Mouse (Mus musculus): Measurements from ENCODE around the gene Zfp322a. TPM values are rescaled to one million over a fixed set of nuclear protein-coding genes. Genes with fewer than 3 reads are reported as not detected.
"Not testable (repeated sequence)": the region's sequence is repeated elsewhere in the genome, so short reads cannot be mapped to it uniquely, and the experiment has no call there.

Zfp322a gene
- total RNA-seq, 1 experiment from 2014 or later: 30.1 TPM

GRCm38 (mm10) chr13:23317305-23317889 lies 51.6 kb downstream of the Zfp322a start:
- DNase-seq: no peak

- no peak for DNase-seq
These were observed 55.9 kb downstream of the Zfp322a start for GRCm38 (mm10) chr13:23312909-23313669.

GRCm38 (mm10) chr13:23310036-23310435 lies 59.0 kb downstream of the Zfp322a start:
- no peak for DNase-seq

GRCm38 (mm10) chr13:23309495-23310011 lies 59.5 kb downstream of the Zfp322a start:
- DNase-seq: no peak

GRCm38 (mm10) chr13:23308639-23309307 lies 60.2 kb downstream of the Zfp322a start:
- DNase-seq: not testable (repeated sequence)

GRCm38 (mm10) chr13:23307069-23307814 lies 61.8 kb downstream of the Zfp322a start:
- no peak for DNase-seq

- no peak for DNase-seq
These were observed 62.3 kb downstream of the Zfp322a start for GRCm38 (mm10) chr13:23306707-23307068.

Other genes with a start within 250 kb of the Zfp322a start
- not detected in 2 replicates for gene Vmn1r218, start 236.1 kb downstream of the Zfp322a start, total RNA-seq (2021)
- not detected in 2 replicates for gene Vmn1r219, start 209.9 kb downstream of the Zfp322a start, total RNA-seq (2021)
- gene Vmn1r220, start 181.2 kb downstream of the Zfp322a start, total RNA-seq (2021): not detected in 2 replicates
- not detected in 2 replicates for gene Vmn1r221, start 155.1 kb downstream of the Zfp322a start, total RNA-seq (2021)
- not detected in 2 replicates for gene Vmn1r222, start 133.3 kb downstream of the Zfp322a start, total RNA-seq (2021)
- gene Vmn1r223, start 122.1 kb downstream of the Zfp322a start, total RNA-seq (2021): not detected in 2 replicates
- gene Abt1, start 54.7 kb upstream of the Zfp322a start, total RNA-seq (2021): 6.4 and 6.9 TPM in 2 replicates
- not detected in 2 replicates for gene Btn1a1, start 96.7 kb upstream of the Zfp322a start, total RNA-seq (2021)
- not detected in 2 replicates for gene Btn2a2, start 119.6 kb upstream of the Zfp322a start, total RNA-seq (2021)
- gene Hist1h4h, start 161.8 kb upstream of the Zfp322a start, total RNA-seq (2021): 474 and 516 TPM in 2 replicates
- gene Hist1h2af, start 164.7 kb upstream of the Zfp322a start, total RNA-seq (2021): 63.3 and 106 TPM in 2 replicates
- gene Hist1h3g, start 166.2 kb upstream of the Zfp322a start, total RNA-seq (2021): 24.0 and 39.4 TPM in 2 replicates
- 6.6 and 6.8 TPM in 2 replicates for gene Hist1h2bh, start 174.2 kb upstream of the Zfp322a start, total RNA-seq (2021)
- gene Hist1h3f, start 174.8 kb upstream of the Zfp322a start, total RNA-seq (2021): 33.9 and 36.7 TPM in 2 replicates
- gene Hist1h4f, start 182.4 kb upstream of the Zfp322a start, total RNA-seq (2021): 127 and 189 TPM in 2 replicates
- gene Hist1h1d, start 184.1 kb upstream of the Zfp322a start, total RNA-seq (2021): 9.5 TPM in 2 replicates
- gene Hist1h3e, start 193.2 kb upstream of the Zfp322a start, total RNA-seq (2021): 66.8 and 86.4 TPM in 2 replicates
- gene Hist1h2ae, start 202.0 kb upstream of the Zfp322a start, total RNA-seq (2021): 14.5 and 15.5 TPM in 2 replicates
- gene Hist1h2bg, start 202.2 kb upstream of the Zfp322a start, total RNA-seq (2021): 106 and 130 TPM in 2 replicates
- gene Hist1h2bf, start 205.0 kb upstream of the Zfp322a start, total RNA-seq (2021): 61.2 and 62.9 TPM in 2 replicates
- 2.3 and 9.6 TPM in 2 replicates for gene Hist1h2ad, start 205.2 kb upstream of the Zfp322a start, total RNA-seq (2021)
- gene Hist1h3d, start 206.6 kb upstream of the Zfp322a start, total RNA-seq (2021): 12.9 and 16.6 TPM in 2 replicates
- gene Hist1h4d, start 212.4 kb upstream of the Zfp322a start, total RNA-seq (2021): 174 and 185 TPM in 2 replicates

All from adrenal gland, postnatal 25 days (tissue).